Mouse (Mus musculus) olfactory bulb, adult 2 months (tissue): ENCODE measurements around the gene Smarcd3.

Experiments
- CTCF ChIP-seq: fragments of 200-500 bp; IDR thresholded peaks from 2 replicates; pipeline ENCODE4 v1.5.1; 2012; ENCODE audit warnings: low read depth, mild to moderate bottlenecking, low read length, moderate library complexity; ENCODE audit not compliant: insufficient read depth
- POLR2A ChIP-seq: fragments of 200-500 bp; IDR thresholded peaks from 2 replicates; pipeline ENCODE4 v1.6.1; 2012; ENCODE audit warnings: mild to moderate bottlenecking, low read depth, low read length, moderate library complexity; ENCODE audit not compliant: insufficient read depth

DNA sequence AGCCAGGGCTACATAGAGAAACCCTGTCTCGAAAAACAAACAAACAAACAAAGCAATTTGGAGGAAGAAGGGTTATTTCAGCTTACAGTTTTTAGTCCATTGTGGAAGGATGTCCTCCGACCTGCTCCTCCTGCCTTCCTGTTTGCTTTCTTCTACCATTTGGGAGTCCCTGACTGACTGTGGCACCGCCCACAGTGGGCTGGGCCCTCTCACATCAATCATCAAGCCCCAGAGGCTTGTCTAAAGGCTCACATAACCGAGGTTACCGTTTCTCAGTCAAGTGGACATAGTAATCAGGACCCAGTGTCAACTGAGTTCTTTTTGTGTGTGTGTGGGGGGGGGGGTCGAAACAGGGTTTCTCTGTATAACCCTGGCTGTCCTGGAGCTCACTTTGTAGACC lies 13.9 kb upstream of the Smarcd3 start:
- TF ChIP-seq CTCF (no peak), POLR2A (no peak)
